Mouse (Mus musculus) kidney, postnatal 0 days (tissue): ENCODE measurements at regions not wholly inside any gene's neighbourhood (a gene's known extent, or its start where the extent isn't known, plus 50 kb on each side); places are given as distances from the start of the nearest gene placed in this dataset.

Experiments
- ATAC-seq: fragments of 200-750 bp; cut with Nextera tagmentation; replicated peaks from 2 replicates; pipeline ENCODE4 v1.8.0; 2017; ENCODE audit warnings: low read depth, moderate number of reproducible peaks, moderate TSS enrichment, moderate library complexity; ENCODE audit not compliant: low FRiP score
- DNase-seq: peaks from one replicate; pipeline ENCODE4 v3.0.0-alpha.2; 2016; ENCODE audit warnings: low spot score
- H3K27ac ChIP-seq: fragments of 300-500 bp; sonication (generic); 2 replicates; pipeline ENCODE4 v1.5.1; 2014; ENCODE audit warnings: mild to moderate bottlenecking
- H3K27me3 ChIP-seq: fragments of 300-500 bp; sonication (generic); 2 replicates; pipeline ENCODE4 v1.6.1; 2014; ENCODE audit warnings: low read length, mixed read lengths; ENCODE audit not compliant: insufficient read depth
- H3K36me3 ChIP-seq: fragments of 300-500 bp; sonication (generic); 2 replicates; pipeline ENCODE4 v1.6.1; 2014; ENCODE audit warnings: low read length, mixed read lengths; ENCODE audit not compliant: insufficient read depth
- H3K4me1 ChIP-seq: fragments of 300-500 bp; sonication (generic); replicated peaks from 2 replicates; pipeline ENCODE4 v1.6.1; 2014; ENCODE audit warnings: antibody characterized with exemption, low read length, mixed read lengths; ENCODE audit not compliant: insufficient read depth
- H3K4me2 ChIP-seq: fragments of 300-500 bp; sonication (generic); 2 replicates; pipeline ENCODE4 v1.6.1; 2014; ENCODE audit warnings: mild to moderate bottlenecking, low read length, moderate library complexity, mixed read lengths
- H3K4me3 ChIP-seq: fragments of 300-500 bp; sonication (generic); replicated peaks from 2 replicates; pipeline ENCODE4 v1.5.1; 2014; ENCODE audit warnings: low read depth, low read length
- H3K9ac ChIP-seq: fragments of 300-500 bp; sonication (generic); 2 replicates; pipeline ENCODE4 v1.6.1; 2014; ENCODE audit warnings: low read depth, low read length
- H3K9me3 ChIP-seq: fragments of 300-500 bp; sonication (generic); replicated peaks from 2 replicates; pipeline ENCODE4 v1.6.1; 2016; ENCODE audit warnings: low read length, inconsistent platforms, mixed read lengths
- CTCF ChIP-seq: IDR thresholded peaks from 2 replicates; pipeline ENCODE4 v1.5.1; 2016; ENCODE audit warnings: antibody characterized with exemption, low read depth, mild to moderate bottlenecking, moderate library complexity
- WGBS: fragments of 180-500 bp; shearing (Covaris S2); extraction: QIAGEN DNeasy Blood & Tissue Kit; methylation state at CpG from one replicate; pipeline ENCODE4 v1.1.7; 2014; 5-methylcytosine and 5-hydroxymethylcytosine counted together

- H3K27me3 ChIP-seq: no peaks in the 10 kb centered on the region
- H3K9ac ChIP-seq: no peak overlapping the region
- no peak for ATAC-seq
- peak; percentile 70 for DNase-seq
- H3K27ac ChIP-seq: no peak overlapping the region
- no peaks in the 10 kb centered on the region for H3K36me3 ChIP-seq
- no peaks in the 10 kb centered on the region for H3K4me1 ChIP-seq
- no peak for TF ChIP-seq CTCF
- H3K4me2 ChIP-seq: no peak overlapping the region
- WGBS: 30% methylated on average over 10 of the region's 10 CpGs
- no peak overlapping the region for H3K4me3 ChIP-seq
- H3K9me3 ChIP-seq: no peaks in the 10 kb centered on the region
Observed at GRCm38 (mm10) chr11:64650571-64651282, 214.3 kb upstream of the F930015N05Rik start.

- Histone ChIP-seq H3K36me3 (no peaks in the 10 kb centered on the region), H3K4me2 (no peak overlapping the region), H3K9me3 (no peaks in the 10 kb centered on the region), H3K9ac (no peak overlapping the region), H3K27me3 (no peaks in the 10 kb centered on the region), H3K4me1 (no peaks in the 10 kb centered on the region), H3K4me3 (no peak overlapping the region), H3K27ac (no peak overlapping the region)
- ATAC-seq: no peak
- DNase-seq: no peak
- no peak for TF ChIP-seq CTCF
Observed at GRCm38 (mm10) chr11:64652811-64653210, 216.4 kb upstream of the F930015N05Rik start.

GRCm38 (mm10) chr11:64655162-64655561 is 218.7 kb upstream of the F930015N05Rik start:
- Histone ChIP-seq H3K4me1 (no peaks in the 10 kb centered on the region), H3K27ac (no peak overlapping the region), H3K36me3 (no peaks in the 10 kb centered on the region), H3K4me3 (no peak overlapping the region), H3K9ac (no peak overlapping the region), H3K9me3 (no peaks in the 10 kb centered on the region), H3K4me2 (no peak overlapping the region), H3K27me3 (no peaks in the 10 kb centered on the region)
- no peak for ATAC-seq
- WGBS: 86% methylated on average over 1 of the region's 1 CpGs
- DNase-seq: no peak
- TF ChIP-seq CTCF: no peak

GRCm38 (mm10) chr11:64663166-64663565 is 226.7 kb upstream of the F930015N05Rik start:
- H3K36me3 ChIP-seq: no peaks in the 10 kb centered on the region
- no peak overlapping the region for H3K4me2 ChIP-seq
- H3K9me3 ChIP-seq: no peaks in the 10 kb centered on the region
- H3K4me3 ChIP-seq: no peak overlapping the region
- no peak overlapping the region for H3K9ac ChIP-seq
- WGBS: 34% methylated on average over 6 of the region's 6 CpGs
- DNase-seq (no peak), ATAC-seq (no peak)
- TF ChIP-seq CTCF: no peak
- no peak overlapping the region for H3K27ac ChIP-seq
- no peaks in the 10 kb centered on the region for H3K4me1 ChIP-seq
- no peaks in the 10 kb centered on the region for H3K27me3 ChIP-seq

GRCm38 (mm10) chr11:64667010-64667409 is 230.6 kb upstream of the F930015N05Rik start:
- DNase-seq: no peak
- no peak for TF ChIP-seq CTCF
- 86% methylated on average over 3 of the region's 3 CpGs for WGBS

GRCm38 (mm10) chr11:64667521-64667920 is 231.1 kb upstream of the F930015N05Rik start:
- TF ChIP-seq CTCF: no peak
- DNase-seq (no peak), ATAC-seq (no peak)
- no peaks in the 10 kb centered on the region for H3K36me3 ChIP-seq
- WGBS: 58% methylated on average over 7 of the region's 7 CpGs
- no peak overlapping the region for H3K4me3 ChIP-seq
- no peak overlapping the region for H3K27ac ChIP-seq
- no peaks in the 10 kb centered on the region for H3K9me3 ChIP-seq
- no peak overlapping the region for H3K4me2 ChIP-seq
- H3K4me1 ChIP-seq: no peaks in the 10 kb centered on the region
- no peak overlapping the region for H3K9ac ChIP-seq
- no peaks in the 10 kb centered on the region for H3K27me3 ChIP-seq

More at GRCm38 (mm10) chr11:64667010-64667409, 230.6 kb upstream of the F930015N05Rik start:
- Histone ChIP-seq H3K27me3 (no peaks in the 10 kb centered on the region), H3K4me1 (no peaks in the 10 kb centered on the region), H3K4me2 (no peak overlapping the region), H3K4me3 (no peak overlapping the region), H3K9me3 (no peaks in the 10 kb centered on the region), H3K36me3 (no peaks in the 10 kb centered on the region), H3K9ac (no peak overlapping the region), H3K27ac (no peak overlapping the region)
- no peak for ATAC-seq

GRCm38 (mm10) chr11:64671898-64672297 is 235.4 kb upstream of the F930015N05Rik start:
- Histone ChIP-seq H3K27ac (no peak overlapping the region), H3K36me3 (no peaks in the 10 kb centered on the region), H3K4me2 (no peak overlapping the region), H3K4me3 (no peak overlapping the region), H3K9ac (no peak overlapping the region), H3K9me3 (no peaks in the 10 kb centered on the region), H3K4me1 (no peaks in the 10 kb centered on the region), H3K27me3 (no peaks in the 10 kb centered on the region)
- DNase-seq (no peak), ATAC-seq (no peak)
- TF ChIP-seq CTCF: no peak
- 26% methylated on average over 3 of the region's 3 CpGs for WGBS
